Mouse (Mus musculus): ENCODE results near the gene Rif1. TPM values are rescaled to one million over a fixed set of nuclear protein-coding genes. Genes with fewer than 3 reads are reported as not detected.
A peak's percentile ranks its signal among the peaks of the same experiment; 100 is the strongest.

The Rif1 gene
- polyA plus RNA-seq, 1 experiment, result not detected

- TF ChIP-seq CTCF (IDR thresholded peaks at IDR 0.05; ENCODE audit: insufficient read depth, low read depth, low read length), result no peak
- no peak for TF ChIP-seq POLR2A (IDR thresholded peaks at IDR 0.05; ENCODE audit: insufficient read depth, low read depth, low read length)
- Histone ChIP-seq H3K4me3 (ENCODE audit: insufficient read depth, low read depth, low read length) (no peak overlapping the region), H3K4me1 (ENCODE audit: control insufficient read depth, insufficient read depth, low read length) (no peaks in the 10 kb centered on the region), H3K27ac (ENCODE audit: insufficient read depth, low read depth, low read length) (no peak overlapping the region)
- 93% methylated on average over 1 of the region's 1 CpGs for WGBS
Observed at GRCm38 (mm10) chr2:52057099-52057498, 15.5 kb upstream of the Rif1 start.

- no peak overlapping the region for H3K4me3 ChIP-seq (ENCODE audit: insufficient read depth, low read depth, low read length)
- no peaks in the 10 kb centered on the region for H3K4me1 ChIP-seq (ENCODE audit: control insufficient read depth, insufficient read depth, low read length)
- H3K27ac ChIP-seq (ENCODE audit: insufficient read depth, low read depth, low read length), result no peak overlapping the region
- TF ChIP-seq CTCF (IDR thresholded peaks at IDR 0.05; ENCODE audit: insufficient read depth, low read depth, low read length) (no peak), POLR2A (IDR thresholded peaks at IDR 0.05; ENCODE audit: insufficient read depth, low read depth, low read length) (no peak)
Observed at GRCm38 (mm10) chr2:52057681-52058080, 15.0 kb upstream of the Rif1 start.

- 79% methylated on average over 1 of the region's 1 CpGs for WGBS
- Histone ChIP-seq H3K27ac (ENCODE audit: insufficient read depth, low read depth, low read length) (no peak overlapping the region), H3K4me3 (ENCODE audit: insufficient read depth, low read depth, low read length) (no peak overlapping the region), H3K4me1 (ENCODE audit: control insufficient read depth, insufficient read depth, low read length) (peaks cover 7% of the 10 kb centered on the region; the same call in 1 of the 2 replicates)
- TF ChIP-seq POLR2A (IDR thresholded peaks at IDR 0.05; ENCODE audit: insufficient read depth, low read depth, low read length) (no peak), CTCF (IDR thresholded peaks at IDR 0.05; ENCODE audit: insufficient read depth, low read depth, low read length) (no peak)
Observed at GRCm38 (mm10) chr2:52068641-52069040, 4.0 kb upstream of the Rif1 start.

GRCm38 (mm10) chr2:52070816-52071215, 1.8 kb upstream of the Rif1 start:
- WGBS, result 92% methylated on average over 5 of the region's 5 CpGs
- no peak overlapping the region for H3K4me3 ChIP-seq (ENCODE audit: insufficient read depth, low read depth, low read length)
- peaks cover 9% of the 10 kb centered on the region; the same call in 1 of the 2 replicates for H3K4me1 ChIP-seq (ENCODE audit: control insufficient read depth, insufficient read depth, low read length)
- no peak overlapping the region for H3K27ac ChIP-seq (ENCODE audit: insufficient read depth, low read depth, low read length)
- TF ChIP-seq POLR2A (IDR thresholded peaks at IDR 0.05; ENCODE audit: insufficient read depth, low read depth, low read length) (no peak), CTCF (IDR thresholded peaks at IDR 0.05; ENCODE audit: insufficient read depth, low read depth, low read length) (no peak)

GRCm38 (mm10) chr2:52071241-52071991, 1.2 kb upstream of the Rif1 start:
- WGBS, result 74% methylated on average over 13 of the region's 13 CpGs
- TF ChIP-seq CTCF (IDR thresholded peaks at IDR 0.05; ENCODE audit: insufficient read depth, low read depth, low read length) (no peak), POLR2A (IDR thresholded peaks at IDR 0.05; ENCODE audit: insufficient read depth, low read depth, low read length) (no peak)
- H3K27ac ChIP-seq (ENCODE audit: insufficient read depth, low read depth, low read length), result no peak overlapping the region
- H3K4me3 ChIP-seq (ENCODE audit: insufficient read depth, low read depth, low read length), result no peak overlapping the region
- peaks cover 9% of the 10 kb centered on the region; the same call in 1 of the 2 replicates for H3K4me1 ChIP-seq (ENCODE audit: control insufficient read depth, insufficient read depth, low read length)

- no peak for TF ChIP-seq POLR2A (IDR thresholded peaks at IDR 0.05; ENCODE audit: insufficient read depth, low read depth, low read length)
- TF ChIP-seq CTCF (IDR thresholded peaks at IDR 0.05; ENCODE audit: insufficient read depth, low read depth, low read length), result no peak
- Histone ChIP-seq H3K27ac (ENCODE audit: insufficient read depth, low read depth, low read length) (no peak overlapping the region), H3K4me1 (ENCODE audit: control insufficient read depth, insufficient read depth, low read length) (peaks cover 9% of the 10 kb centered on the region; the same call in 1 of the 2 replicates), H3K4me3 (ENCODE audit: insufficient read depth, low read depth, low read length) (peak overlapping the region; percentile 92)
- 9% methylated on average over 10 of the region's 10 CpGs for WGBS
Observed at GRCm38 (mm10) chr2:52072065-52072490, 554 bp upstream of the Rif1 start.

- Histone ChIP-seq H3K4me3 (ENCODE audit: insufficient read depth, low read depth, low read length) (peak overlapping the region; percentile 92), H3K27ac (ENCODE audit: insufficient read depth, low read depth, low read length) (no peak overlapping the region), H3K4me1 (ENCODE audit: control insufficient read depth, insufficient read depth, low read length) (peaks cover 9% of the 10 kb centered on the region; the same call in 1 of the 2 replicates)
- TF ChIP-seq POLR2A (IDR thresholded peaks at IDR 0.05; ENCODE audit: insufficient read depth, low read depth, low read length) (no peak), CTCF (IDR thresholded peaks at IDR 0.05; ENCODE audit: insufficient read depth, low read depth, low read length) (no peak)
- 2% methylated on average over 56 of the region's 56 CpGs for WGBS
Observed at GRCm38 (mm10) chr2:52073141-52073904, 691 bp downstream of the Rif1 start.

- Histone ChIP-seq H3K27ac (ENCODE audit: insufficient read depth, low read depth, low read length) (no peak overlapping the region), H3K4me1 (ENCODE audit: control insufficient read depth, insufficient read depth, low read length) (0 out of 2 replicates have a peak, but pooled peaks cover 2% of the 10 kb centered on the region), H3K4me3 (ENCODE audit: insufficient read depth, low read depth, low read length) (no peak overlapping the region)
- WGBS, result 92% methylated on average over 2 of the region's 2 CpGs
- TF ChIP-seq POLR2A (IDR thresholded peaks at IDR 0.05; ENCODE audit: insufficient read depth, low read depth, low read length), result no peak
- no peak for TF ChIP-seq CTCF (IDR thresholded peaks at IDR 0.05; ENCODE audit: insufficient read depth, low read depth, low read length)
Observed at GRCm38 (mm10) chr2:52078666-52079065, 6.0 kb downstream of the Rif1 start.

- Histone ChIP-seq H3K4me3 (ENCODE audit: insufficient read depth, low read depth, low read length) (no peak overlapping the region), H3K4me1 (ENCODE audit: control insufficient read depth, insufficient read depth, low read length) (no peaks in the 10 kb centered on the region), H3K27ac (ENCODE audit: insufficient read depth, low read depth, low read length) (no peak overlapping the region)
- TF ChIP-seq CTCF (IDR thresholded peaks at IDR 0.05; ENCODE audit: insufficient read depth, low read depth, low read length) (no peak), POLR2A (IDR thresholded peaks at IDR 0.05; ENCODE audit: insufficient read depth, low read depth, low read length) (no peak)
- 93% methylated on average over 3 of the region's 3 CpGs for WGBS
Observed at GRCm38 (mm10) chr2:52084013-52084412, 11.4 kb downstream of the Rif1 start.

Measured in olfactory bulb, adult 2 months (tissue).